Mouse (Mus musculus): ENCODE data around the gene Akr1c14.
"Not testable (repeated sequence)": the region's sequence is repeated elsewhere in the genome, so short reads cannot be mapped to it uniquely, and the experiment has no call there.

Akr1c14 gene

GRCm38 (mm10) chr13:4048719-4049118, at the start of gene Akr1c14:
Akr1c14 (plus strand) TSS chr13:4049011.
- no peak for DNase-seq (ENCODE audit: low spot score in 2 of 2)

- DNase-seq (ENCODE audit: low spot score in 2 of 2), result peak in 1 of 2 experiments; percentile 61
Measured at GRCm38 (mm10) chr13:4001687-4002086, 47.1 kb upstream of the Akr1c14 start.

DNA sequence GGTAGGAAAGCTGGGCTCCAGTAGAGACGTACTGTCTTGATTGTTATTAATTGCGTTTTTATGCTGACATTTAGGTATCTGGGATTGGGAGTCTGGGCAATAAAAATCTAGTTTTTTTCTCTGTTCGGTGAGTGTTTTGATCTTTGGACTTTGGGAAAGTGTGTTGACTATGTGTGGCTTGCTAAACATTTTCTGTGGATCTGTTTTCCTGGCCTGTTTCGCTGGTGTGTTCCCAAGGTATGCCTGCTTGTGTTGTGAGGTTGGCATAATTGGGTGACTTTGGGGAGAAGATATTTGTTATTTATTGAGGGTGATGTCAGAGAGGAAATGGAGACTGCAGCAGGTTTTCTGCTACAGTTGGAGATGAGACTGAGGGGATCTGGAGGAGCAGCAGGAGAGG, 38.0 kb upstream of the Akr1c14 start:
- DNase-seq (ENCODE audit: low spot score in 2 of 2), result no peak

GRCm38 (mm10) chr13:4013811-4014210, 35.0 kb upstream of the Akr1c14 start:
- DNase-seq (ENCODE audit: low spot score in 2 of 2), result no peak

- no peak for DNase-seq (ENCODE audit: low spot score in 2 of 2)
Measured at GRCm38 (mm10) chr13:4029897-4030296, 18.9 kb upstream of the Akr1c14 start.

GRCm38 (mm10) chr13:4032512-4032911, 16.3 kb upstream of the Akr1c14 start:
- no peak for DNase-seq (ENCODE audit: low spot score in 2 of 2)

GRCm38 (mm10) chr13:4035052-4035451, 13.8 kb upstream of the Akr1c14 start:
- no peak for DNase-seq (ENCODE audit: low spot score in 2 of 2)

DNA sequence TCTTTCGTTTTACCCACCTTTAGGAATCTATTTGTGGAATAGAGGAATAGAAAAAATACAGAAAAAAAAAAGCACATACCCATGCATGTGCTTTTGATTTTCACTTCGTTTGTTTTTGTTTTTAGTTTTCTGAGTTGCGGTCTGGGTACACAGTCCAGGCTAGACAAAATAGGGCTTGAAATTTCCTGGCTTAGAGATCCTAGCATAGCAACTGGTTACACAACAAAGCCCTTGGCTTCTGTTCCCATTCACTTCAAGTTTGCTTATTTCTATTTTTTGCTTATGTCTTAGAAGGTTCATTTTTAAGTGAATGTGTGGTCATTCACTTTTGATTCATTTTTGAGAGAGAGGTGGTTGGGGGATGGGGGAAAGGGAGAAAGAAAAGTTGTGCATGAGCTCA, 2.7 kb upstream of the Akr1c14 start:
- no peak for DNase-seq (ENCODE audit: low spot score in 2 of 2)

DNA sequence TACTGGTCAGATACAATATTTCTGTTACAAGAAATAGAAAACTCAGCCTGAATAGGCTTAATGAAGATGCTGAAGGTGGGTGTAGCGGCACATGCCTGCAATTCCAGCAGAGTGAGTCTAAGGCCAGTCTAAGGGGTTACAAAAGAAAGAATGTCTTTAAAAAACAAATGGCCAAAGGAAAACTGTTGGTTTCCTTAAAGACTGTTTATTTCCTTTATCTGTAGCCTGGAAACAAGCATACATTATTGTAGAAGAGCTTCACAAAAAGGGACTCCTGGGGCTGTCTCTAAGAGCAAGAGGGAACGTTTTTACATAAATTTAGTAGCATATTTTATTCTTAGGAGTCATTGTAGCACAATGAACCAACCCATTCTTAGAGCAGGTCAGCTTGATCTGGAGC, 2.0 kb upstream of the Akr1c14 start:
- no peak for DNase-seq (ENCODE audit: low spot score in 2 of 2)

DNA sequence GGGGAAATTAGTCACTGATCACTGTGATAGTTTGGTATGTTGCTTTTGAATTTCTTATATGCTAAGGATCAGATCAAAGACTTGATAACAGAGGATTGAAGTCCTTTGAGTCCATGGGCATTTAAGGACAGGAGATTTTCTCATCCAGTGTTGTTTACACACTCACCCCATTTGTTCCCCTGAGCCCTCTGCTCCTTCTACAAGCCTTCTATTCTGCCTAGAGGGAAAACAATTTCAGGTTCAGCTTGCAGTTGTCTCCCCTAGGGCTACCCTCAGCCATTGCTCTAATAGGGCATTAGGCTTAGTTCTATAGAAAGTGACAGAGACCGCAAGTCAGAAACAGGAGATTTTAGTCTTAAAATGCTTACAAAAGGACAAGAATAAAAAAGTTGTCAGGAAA, 585 bp upstream of the Akr1c14 start:
- DNase-seq (ENCODE audit: low spot score in 2 of 2), result no peak

GRCm38 (mm10) chr13:4049655-4050054, 844 bp downstream of the Akr1c14 start:
- DNase-seq (ENCODE audit: low spot score in 2 of 2), result no peak

GRCm38 (mm10) chr13:4055450-4055849, 6.6 kb downstream of the Akr1c14 start:
- no peak for DNase-seq (ENCODE audit: low spot score in 2 of 2)

GRCm38 (mm10) chr13:4056211-4056610, 7.4 kb downstream of the Akr1c14 start:
- no peak for DNase-seq (ENCODE audit: low spot score in 2 of 2)

DNA sequence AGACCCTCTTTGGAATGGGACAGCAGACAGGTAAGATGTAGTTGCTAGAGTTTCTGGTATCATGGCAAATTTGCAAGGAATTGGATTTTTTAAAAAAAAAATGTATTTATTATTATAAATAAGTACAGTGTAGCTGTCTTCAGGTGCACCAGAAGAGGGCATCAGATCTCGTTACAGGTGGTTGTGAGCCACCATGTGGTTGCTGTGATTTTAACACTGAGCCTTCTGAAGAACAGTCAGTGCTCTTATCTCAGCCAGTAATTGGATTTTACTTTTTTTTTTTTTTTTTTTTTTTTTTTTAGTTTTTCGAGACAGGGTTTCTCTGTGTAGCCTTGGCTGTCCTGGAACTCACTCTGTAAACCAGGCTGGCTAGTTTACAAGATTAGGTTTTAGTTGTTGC, 9.4 kb downstream of the Akr1c14 start:
- DNase-seq (ENCODE audit: low spot score in 2 of 2), result not testable (repeated sequence)

DNA sequence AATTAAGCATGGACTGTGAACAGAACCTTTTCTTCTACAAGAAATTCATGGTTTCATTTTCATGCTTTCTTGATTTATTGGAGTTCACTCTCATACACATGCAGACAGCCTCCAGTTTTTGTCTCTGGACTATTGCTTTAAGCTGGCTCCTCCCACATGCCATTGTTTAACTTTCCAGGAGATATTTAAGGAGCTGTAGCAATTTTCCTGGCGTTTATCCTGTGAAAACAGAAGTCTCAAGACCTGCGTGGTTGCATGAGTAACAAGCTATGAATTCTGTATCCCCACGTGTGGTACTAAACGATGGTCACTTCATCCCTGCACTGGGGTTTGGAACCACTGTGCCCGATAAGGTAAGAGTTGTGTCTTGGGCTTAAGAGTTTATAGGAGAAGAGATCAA, 10.6 kb downstream of the Akr1c14 start:
- no peak for DNase-seq (ENCODE audit: low spot score in 2 of 2)

DNA sequence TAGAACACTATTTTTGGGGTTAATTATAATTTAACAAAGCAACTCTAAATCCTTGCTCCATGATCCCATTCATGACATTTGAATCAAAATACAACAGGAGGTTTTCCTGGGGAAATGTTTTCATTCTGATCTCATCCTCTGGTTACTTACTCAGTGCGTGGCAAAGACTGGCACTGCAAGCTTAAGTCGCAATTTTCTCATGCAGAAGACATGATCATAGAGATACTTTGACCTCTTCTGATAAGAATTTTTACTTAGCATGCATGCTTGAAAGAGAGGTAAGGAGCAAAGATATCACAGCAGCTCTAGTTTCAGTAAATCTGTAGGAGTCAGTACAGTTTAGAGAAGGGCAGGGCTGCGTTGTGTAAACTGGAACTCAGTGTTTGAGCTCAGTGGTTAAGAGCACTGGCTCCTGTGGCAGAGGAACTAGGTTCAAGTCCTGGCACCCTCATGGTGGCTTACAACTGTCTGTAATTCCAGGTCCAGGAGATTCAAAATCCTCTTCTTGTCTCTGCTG, 11.5 kb downstream of the Akr1c14 start:
- DNase-seq (ENCODE audit: low spot score in 2 of 2), result no peak

DNA sequence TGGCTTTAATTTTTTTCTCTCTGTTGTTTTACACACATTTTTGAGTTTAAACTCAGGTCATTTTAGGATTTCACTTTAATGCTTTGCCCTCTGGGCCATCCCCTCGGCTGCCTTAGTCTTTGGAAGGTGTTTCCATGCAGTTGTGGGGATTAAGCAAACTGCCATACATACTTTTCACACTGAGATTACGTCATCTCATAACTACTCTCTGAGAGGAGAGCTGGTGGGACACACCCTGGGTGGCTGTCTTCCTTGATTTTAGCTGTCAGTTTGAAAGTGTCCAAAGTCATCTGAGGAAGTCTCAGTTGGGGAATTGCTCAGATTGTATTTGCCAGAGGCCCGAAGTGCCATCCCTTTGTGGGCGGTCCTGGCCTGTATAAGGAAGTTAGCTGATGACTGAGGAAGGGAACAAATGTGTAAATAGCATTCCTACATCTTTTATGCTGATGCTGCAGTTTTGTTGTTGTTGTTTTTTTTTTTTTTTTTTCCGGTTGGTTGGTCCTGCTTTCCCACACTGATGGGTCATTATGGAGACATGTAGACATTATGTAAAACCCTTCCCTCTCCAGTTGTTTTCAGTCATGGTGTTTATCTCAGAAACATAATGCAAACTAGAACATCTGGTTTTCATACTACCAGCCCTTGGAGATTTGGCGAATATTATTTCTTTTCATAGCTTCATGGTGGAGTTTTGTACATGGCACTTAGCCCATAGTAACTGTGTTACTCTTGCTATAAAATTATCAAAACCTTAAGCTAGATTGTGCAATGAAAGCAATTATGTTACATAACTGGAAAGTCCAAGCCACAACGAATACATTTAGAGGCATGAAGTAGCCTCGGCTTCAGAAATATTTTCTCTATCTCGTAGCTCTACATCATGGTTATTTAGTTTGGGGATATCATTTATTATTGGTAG, 28.0 kb downstream of the Akr1c14 start:
- DNase-seq (ENCODE audit: low spot score in 2 of 2), result no peak

DNA sequence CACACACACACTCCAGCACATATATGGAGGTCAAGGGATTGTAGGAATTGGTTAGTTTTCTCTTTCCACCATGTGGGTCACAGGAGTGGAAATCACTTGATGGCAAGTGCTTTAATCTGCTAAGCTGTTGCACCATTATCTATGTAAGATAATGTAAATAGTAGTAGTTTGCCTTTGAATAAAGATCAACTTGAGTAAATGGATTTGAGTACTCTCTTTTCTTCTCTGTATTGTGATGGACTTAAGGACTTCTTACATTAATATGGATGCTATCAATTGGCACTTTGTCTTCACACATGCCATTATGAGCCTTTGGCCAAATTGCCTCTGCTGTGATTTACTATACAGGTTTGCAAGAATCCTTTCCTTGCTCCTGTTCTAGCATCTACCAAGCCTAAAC, 31.1 kb downstream of the Akr1c14 start:
- no peak for DNase-seq (ENCODE audit: low spot score in 2 of 2)

DNA sequence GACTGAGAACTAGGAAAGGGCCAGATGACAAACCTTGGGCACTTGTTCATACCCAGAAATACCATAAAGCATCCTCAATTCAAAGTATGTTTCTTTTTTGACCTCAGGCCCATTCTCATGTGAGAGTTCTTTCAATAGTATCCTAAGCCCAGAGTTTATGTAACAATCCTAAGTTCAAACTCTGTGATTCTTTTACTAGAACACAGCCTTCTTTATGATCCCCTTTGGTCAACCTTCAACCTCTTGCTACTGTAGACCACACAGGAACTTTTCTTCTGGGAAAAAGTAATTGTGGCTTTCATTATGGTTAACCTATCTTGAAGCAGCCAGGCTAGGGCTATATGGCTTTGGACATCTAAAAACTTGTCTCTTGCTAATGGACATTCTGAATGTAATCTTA, 52.9 kb downstream of the Akr1c14 start:
- no peak for DNase-seq (ENCODE audit: low spot score in 2 of 2)

DNA sequence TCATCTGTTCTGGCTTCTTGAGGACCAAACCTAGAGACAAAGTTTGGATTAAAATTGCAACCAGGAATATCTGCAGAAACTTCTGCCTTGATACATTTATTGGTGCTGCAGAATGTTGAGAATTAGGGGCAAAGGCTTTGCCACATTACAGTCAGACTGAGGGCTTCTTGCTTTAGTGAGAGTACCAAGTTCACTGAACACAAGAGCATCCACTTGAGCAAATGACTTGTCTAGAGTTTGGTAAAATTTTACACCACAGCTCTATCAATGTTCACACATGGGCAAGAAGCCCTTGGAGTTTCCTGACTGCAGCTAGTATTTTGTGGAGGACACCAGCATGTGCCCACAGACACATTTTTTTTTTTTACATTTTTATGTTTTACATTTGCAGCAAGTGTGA, 53.9 kb downstream of the Akr1c14 start:
- no peak for DNase-seq (ENCODE audit: low spot score in 2 of 2)

- DNase-seq (ENCODE audit: low spot score in 2 of 2), result peak in 1 of 2 experiments; percentile 26
Measured at GRCm38 (mm10) chr13:4110281-4111188, 61.7 kb downstream of the Akr1c14 start.

GRCm38 (mm10) chr13:4119181-4119904, 70.5 kb downstream of the Akr1c14 start:
- DNase-seq (ENCODE audit: low spot score in 2 of 2), result no peak
